Mouse (Mus musculus): ENCODE results near the gene Gm10778.

DNA sequence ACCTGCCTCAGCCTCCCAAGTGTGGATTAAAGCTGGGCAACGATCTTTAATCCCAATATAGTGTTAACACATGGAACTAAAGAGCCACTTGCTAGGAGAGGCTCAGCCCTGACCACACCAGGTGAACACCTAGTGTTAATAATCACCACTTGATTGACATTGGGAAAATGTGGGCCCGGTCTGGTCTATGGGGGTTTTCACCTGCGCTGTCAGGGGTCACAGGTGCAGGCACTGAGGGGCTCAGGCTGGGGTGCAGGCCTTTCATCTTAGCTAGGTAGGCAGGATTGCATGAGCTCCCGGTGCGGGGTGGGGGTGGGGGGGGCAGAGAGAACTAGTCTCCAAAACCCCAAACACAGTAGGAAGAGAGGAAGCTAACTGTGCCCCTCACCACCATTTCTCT lies 49.2 kb upstream of the Gm10778 start:
- TF ChIP-seq GATA1 (IDR thresholded peaks at IDR 0.05; ENCODE audit: borderline replicate concordance, low read length) (no peak), FLI1 (IDR thresholded peaks at IDR 0.05; ENCODE audit: low read length) (no peak)

Measured in megakaryocyte, embryonic 14.5 days (primary cell).